Mouse (Mus musculus) ES-Bruce4 (cell line): ENCODE measurements around the gene Olfr1510. TPM values are rescaled to one million over a fixed set of nuclear protein-coding genes. Genes with fewer than 3 reads are reported as not detected.
"Not testable (repeated sequence)": the region's sequence is repeated elsewhere in the genome, so short reads cannot be mapped to it uniquely, and the experiment has no call there.

Experiments used
- H3K27ac ChIP-seq: 2 replicates; pipeline ENCODE4 v1.5.1; 2012; ENCODE audit warnings: low read length, inconsistent platforms; ENCODE audit not compliant: insufficient read depth
- H3K27me3 ChIP-seq: 2 replicates; pipeline ENCODE4 v1.6.1; 2012; ENCODE audit warnings: mild to moderate bottlenecking, low read length, inconsistent platforms; ENCODE audit not compliant: control insufficient read depth, poor library complexity, insufficient read depth, severe bottlenecking
- H3K36me3 ChIP-seq: 2 replicates; pipeline ENCODE4 v1.6.1; 2012; ENCODE audit warnings: inconsistent platforms, mild to moderate bottlenecking, low read length, moderate library complexity; ENCODE audit not compliant: control insufficient read depth, poor library complexity, insufficient read depth, severe bottlenecking
- H3K4me1 ChIP-seq: one replicate; pipeline ENCODE4 v1.8.1; 2011; ENCODE audit warnings: low read length; ENCODE audit not compliant: control insufficient read depth, insufficient read depth
- H3K4me3 ChIP-seq: 2 replicates; pipeline ENCODE4 v1.5.1; 2011; ENCODE audit warnings: low read depth, mild to moderate bottlenecking, low read length
- H3K9ac ChIP-seq: 2 replicates; pipeline ENCODE4 v1.6.1; 2012; ENCODE audit warnings: low read depth, mild to moderate bottlenecking, inconsistent platforms; ENCODE audit not compliant: poor library complexity, severe bottlenecking
- H3K9me3 ChIP-seq: replicated peaks from 2 replicates; pipeline ENCODE4 v1.6.1; 2012; ENCODE audit warnings: mild to moderate bottlenecking, low read length, inconsistent platforms; ENCODE audit not compliant: control insufficient read depth, poor library complexity, insufficient read depth, severe bottlenecking
- CTCF ChIP-seq: IDR thresholded peaks from one replicate; pipeline ENCODE4 v1.8.1; 2011; ENCODE audit warnings: low read depth, low read length
- EP300 ChIP-seq: IDR thresholded peaks from 2 replicates; pipeline ENCODE4 v1.6.1; 2011; ENCODE audit warnings: low read depth, low read length; ENCODE audit not compliant: insufficient read depth
- POLR2A ChIP-seq: IDR thresholded peaks from one replicate; pipeline ENCODE4 v1.8.1; 2011; ENCODE audit warnings: low read length; ENCODE audit not compliant: insufficient read depth
- polyA plus RNA-seq: library from polyadenylated mRNA; stranded (reverse); fragments of >200 nt; gene quantifications from 2 replicates; pipeline ENCODE4 v1.2.4, GENCODE M21; 2011; ENCODE audit warnings: low read depth; ENCODE audit not compliant: missing spikeins, insufficient read depth, insufficient read length

Olfr1510 gene
- polyA plus RNA-seq, 1 experiment = not detected

- H3K9me3 ChIP-seq = no peaks in the 10 kb centered on the region
- no peak within 1 kb of the TSS for H3K9ac ChIP-seq
- no peaks in the 10 kb centered on the region for H3K36me3 ChIP-seq
- H3K27me3 ChIP-seq = no peaks in the 10 kb centered on the region
- no peak within 1 kb of the TSS for H3K4me3 ChIP-seq
- H3K27ac ChIP-seq = no peak within 1 kb of the TSS
- H3K4me1 ChIP-seq = no peaks in the 10 kb centered on the region
- TF ChIP-seq EP300 = no peak
- no peak for TF ChIP-seq POLR2A
- TF ChIP-seq CTCF = no peak
Measured at GRCm38 (mm10) chr14:52397279-52397678, 16.9 kb downstream of the Olfr1510 start, which contains the start of gene Olfr1511. Gene Olfr1511, minus strand, starts transcription at chr14:52397379.

- not testable (repeated sequence) for H3K27me3 ChIP-seq, H3K4me3 ChIP-seq, H3K4me1 ChIP-seq, H3K27ac ChIP-seq, H3K9me3 ChIP-seq, H3K9ac ChIP-seq, H3K36me3 ChIP-seq
Measured at GRCm38 (mm10) chr14:52390084-52390848, 23.9 kb downstream of the Olfr1510 start.

- H3K4me3 ChIP-seq = no peak within 1 kb of the TSS
- no peaks in the 10 kb centered on the region for H3K27me3 ChIP-seq
- H3K4me1 ChIP-seq = no peaks in the 10 kb centered on the region
- H3K9me3 ChIP-seq = no peaks in the 10 kb centered on the region
- no peak within 1 kb of the TSS for H3K27ac ChIP-seq
- no peak within 1 kb of the TSS for H3K9ac ChIP-seq
- no peaks in the 10 kb centered on the region for H3K36me3 ChIP-seq
- TF ChIP-seq POLR2A (no peak), EP300 (no peak), CTCF (no peak)
Measured at GRCm38 (mm10) chr14:52379068-52379467, 35.1 kb downstream of the Olfr1510 start, which contains the start of gene Olfr1512. Gene Olfr1512, minus strand, starts transcription at chr14:52379168.

- H3K4me1 ChIP-seq = no peaks in the 10 kb centered on the region
- TF ChIP-seq EP300 = no peak
- no peak for TF ChIP-seq CTCF
- TF ChIP-seq POLR2A = no peak
- no peak overlapping the region for H3K4me3 ChIP-seq
- H3K27me3 ChIP-seq = no peaks in the 10 kb centered on the region
- H3K27ac ChIP-seq = no peak overlapping the region
- no peaks in the 10 kb centered on the region for H3K36me3 ChIP-seq
- peaks cover 23% of the 10 kb centered on the region for H3K9me3 ChIP-seq
- H3K9ac ChIP-seq = no peak overlapping the region
Measured at GRCm38 (mm10) chr14:52368741-52369140, 45.4 kb downstream of the Olfr1510 start.

Other genes with a start within 250 kb of the Olfr1510 start
- 217 and 224 TPM in 2 replicates for gene Supt16, start 217.0 kb downstream of the Olfr1510 start, polyA plus RNA-seq
- 175 and 178 TPM in 2 replicates for gene Chd8, start 156.6 kb downstream of the Olfr1510 start, polyA plus RNA-seq
- 66.5 and 67.4 TPM in 2 replicates for gene Tox4, start 135.2 kb downstream of the Olfr1510 start, polyA plus RNA-seq
- gene Rab2b, start 134.8 kb downstream of the Olfr1510 start, polyA plus RNA-seq = 16.5 and 23.2 TPM in 2 replicates
- gene Mettl3, start 109.2 kb downstream of the Olfr1510 start, polyA plus RNA-seq = 65.8 and 67.6 TPM in 2 replicates
- gene Sall2, start 85.6 kb downstream of the Olfr1510 start, polyA plus RNA-seq = 10.0 and 11.4 TPM in 2 replicates
- gene Olfr1513, start 58.0 kb downstream of the Olfr1510 start, polyA plus RNA-seq = not detected in 2 replicates
- not detected in 2 replicates for gene Olfr1512, start 35.2 kb downstream of the Olfr1510 start, polyA plus RNA-seq
- not detected in 2 replicates for gene Olfr1511, start 17.0 kb downstream of the Olfr1510 start, polyA plus RNA-seq
- gene Olfr1509, start 28.6 kb upstream of the Olfr1510 start, polyA plus RNA-seq = not detected in 2 replicates
- not detected in 2 replicates for gene Olfr1508, start 53.1 kb upstream of the Olfr1510 start, polyA plus RNA-seq
- gene Olfr1507, start 81.4 kb upstream of the Olfr1510 start, polyA plus RNA-seq = not detected in 2 replicates